Mouse (Mus musculus): ENCODE measurements around the gene Pdcd1lg2.

DNA sequence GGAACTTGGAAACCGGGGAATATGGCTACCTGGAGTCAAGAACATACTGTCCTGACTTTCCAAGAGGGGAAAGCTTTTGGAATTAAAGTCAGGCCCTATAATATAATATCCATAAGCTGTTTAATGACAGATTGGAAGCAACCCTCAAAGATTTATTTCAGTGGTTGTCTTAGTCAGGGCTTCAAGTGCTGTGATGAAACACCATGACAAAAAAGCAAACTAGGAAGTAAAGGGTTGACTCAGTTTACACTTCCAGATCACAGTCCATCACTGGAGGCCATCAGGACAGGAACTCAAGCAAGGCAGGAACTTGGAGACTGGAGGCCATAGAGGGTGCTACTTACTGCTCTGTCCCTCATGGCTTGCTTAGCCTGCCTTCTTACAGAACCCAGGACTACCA, 27.1 kb downstream of the Pdcd1lg2 start:
- no peak for TF ChIP-seq CHD2 (IDR thresholded peaks at IDR 0.05; ENCODE audit: low read depth, low read length)
- TF ChIP-seq ZC3H11A (IDR thresholded peaks at IDR 0.05; ENCODE audit: borderline replicate concordance, low read depth, low read length): no peak

Measured in ES-E14 (cell line).